Mouse (Mus musculus) forebrain, embryonic 13.5 days (tissue): ENCODE measurements at regions not wholly inside any gene's neighbourhood (a gene's known extent, or its start where the extent isn't known, plus 50 kb on each side); places are given as distances from the start of the nearest gene placed in this dataset.
"Not testable (repeated sequence)": the region's sequence is repeated elsewhere in the genome, so short reads cannot be mapped to it uniquely, and the experiment has no call there.

Source experiments
- ATAC-seq: fragments of 200-750 bp; cut with Nextera tagmentation; 2 replicates; pipeline ENCODE4 v1.8.0; 2017
- H3K27ac ChIP-seq: fragments of 300-500 bp; sonication (generic); 2 replicates; pipeline ENCODE4 v1.5.1; 2015; ENCODE audit warnings: inconsistent platforms, mild to moderate bottlenecking, moderate library complexity
- H3K27me3 ChIP-seq: fragments of 300-500 bp; sonication (generic); 2 replicates; pipeline ENCODE4 v1.6.1; 2015; ENCODE audit warnings: mild to moderate bottlenecking, inconsistent platforms
- H3K36me3 ChIP-seq: fragments of 300-500 bp; sonication (generic); 2 replicates; pipeline ENCODE4 v1.6.1; 2015; ENCODE audit warnings: mild to moderate bottlenecking, inconsistent platforms; ENCODE audit not compliant: poor library complexity, severe bottlenecking
- H3K4me1 ChIP-seq: fragments of 300-500 bp; sonication (generic); 2 replicates; pipeline ENCODE4 v1.6.1; 2015; ENCODE audit warnings: inconsistent platforms
- H3K4me2 ChIP-seq: fragments of 300-500 bp; sonication (generic); 2 replicates; pipeline ENCODE4 v1.6.1; 2015; ENCODE audit warnings: inconsistent platforms, mild to moderate bottlenecking, moderate library complexity
- H3K4me3 ChIP-seq: fragments of 300-500 bp; sonication (generic); 2 replicates; pipeline ENCODE4 v1.5.1; 2015; ENCODE audit warnings: mild to moderate bottlenecking, inconsistent platforms
- H3K9ac ChIP-seq: fragments of 300-500 bp; sonication (generic); 2 replicates; pipeline ENCODE4 v1.6.1; 2015; ENCODE audit warnings: mild to moderate bottlenecking, inconsistent platforms
- H3K9me3 ChIP-seq: fragments of 300-500 bp; sonication (generic); replicated peaks from 2 replicates; pipeline ENCODE4 v1.6.1; 2016; ENCODE audit warnings: inconsistent platforms
- WGBS: fragments of 180-500 bp; shearing (Covaris S2); methylation state at CpG from one replicate; pipeline ENCODE4 v1.1.7; 2015; 5-methylcytosine and 5-hydroxymethylcytosine counted together

DNA sequence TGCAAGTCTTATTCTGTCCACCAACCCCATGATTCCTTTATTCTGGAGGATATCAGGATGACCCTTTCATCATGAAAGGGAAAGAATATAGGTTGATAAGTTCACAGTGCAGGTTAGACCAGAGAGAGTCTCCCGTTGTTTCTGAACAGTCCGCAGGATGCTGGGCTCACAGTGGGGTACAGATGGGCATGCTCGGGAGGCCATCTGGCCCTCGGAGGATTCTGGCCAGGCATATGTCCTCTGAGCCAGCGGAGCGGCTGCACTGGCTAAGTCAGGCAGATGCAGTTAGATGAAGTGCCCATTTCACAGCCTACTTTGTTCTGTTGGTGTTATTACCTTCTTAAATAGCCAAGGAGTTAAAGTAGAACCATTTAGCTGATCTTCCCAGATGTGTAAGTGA is 135.3 kb upstream of the Tas2r119 start:
- no peak overlapping the region for H3K4me3 ChIP-seq
- no peaks in the 10 kb centered on the region for H3K27me3 ChIP-seq
- no peaks in the 10 kb centered on the region for H3K4me1 ChIP-seq
- H3K4me2 ChIP-seq = no peak overlapping the region
- H3K9ac ChIP-seq = no peak overlapping the region
- ATAC-seq = no peak
- H3K36me3 ChIP-seq = no peaks in the 10 kb centered on the region
- WGBS = 78% methylated on average over 6 of the region's 6 CpGs
- no peak overlapping the region for H3K27ac ChIP-seq
- no peaks in the 10 kb centered on the region for H3K9me3 ChIP-seq

DNA sequence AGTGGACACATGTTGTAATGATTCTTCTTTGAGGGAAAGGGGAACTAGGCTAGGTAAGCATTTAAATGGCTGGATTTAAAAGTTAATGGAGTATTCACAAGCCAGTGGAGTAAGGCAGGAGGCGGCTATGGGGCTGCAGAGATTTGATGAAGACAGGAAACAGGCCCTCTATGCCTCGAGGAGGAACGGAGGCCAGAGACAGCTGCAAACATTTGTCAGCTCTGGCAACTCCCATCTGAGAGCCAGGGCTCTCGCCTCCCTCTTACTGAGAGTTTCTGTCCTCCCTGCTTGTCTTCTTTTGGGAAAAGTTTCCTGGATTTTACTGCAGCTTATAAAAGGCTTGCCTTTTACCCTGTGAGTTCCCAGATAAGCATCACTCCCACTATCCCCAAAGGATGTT is 134.9 kb upstream of the Tas2r119 start:
- Histone ChIP-seq H3K27me3 (no peaks in the 10 kb centered on the region), H3K27ac (no peak overlapping the region), H3K9ac (no peak overlapping the region), H3K4me2 (no peak overlapping the region), H3K4me3 (no peak overlapping the region), H3K4me1 (no peaks in the 10 kb centered on the region), H3K9me3 (no peaks in the 10 kb centered on the region), H3K36me3 (no peaks in the 10 kb centered on the region)
- 76% methylated on average over 4 of the region's 4 CpGs for WGBS
- ATAC-seq = no peak

DNA sequence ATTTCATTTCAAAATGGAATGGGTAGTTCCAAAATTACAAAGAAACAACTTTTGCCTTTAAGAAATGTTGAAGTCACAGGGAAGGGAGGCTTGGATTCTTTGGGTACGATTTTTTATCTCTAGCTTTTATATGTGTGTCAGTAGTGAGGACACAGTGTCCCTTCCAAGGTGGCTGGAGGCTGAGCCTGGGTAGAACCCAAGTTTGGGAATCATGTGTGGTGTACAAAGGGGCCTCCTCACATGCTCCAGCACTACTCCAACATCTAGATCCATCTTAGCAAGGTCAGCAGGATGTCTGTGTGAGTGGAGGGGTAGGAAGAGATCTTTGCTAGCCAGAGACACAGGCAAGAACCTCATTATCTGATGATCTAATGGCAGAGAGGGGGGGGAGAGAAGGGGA is 134.5 kb upstream of the Tas2r119 start:
- ATAC-seq = no peak
- Histone ChIP-seq H3K9me3 (no peaks in the 10 kb centered on the region), H3K36me3 (no peaks in the 10 kb centered on the region), H3K27me3 (no peaks in the 10 kb centered on the region), H3K9ac (no peak overlapping the region), H3K27ac (no peak overlapping the region), H3K4me1 (no peaks in the 10 kb centered on the region), H3K4me3 (no peak overlapping the region), H3K4me2 (no peak overlapping the region)
- WGBS = 79% methylated on average over 1 of the region's 1 CpGs

DNA sequence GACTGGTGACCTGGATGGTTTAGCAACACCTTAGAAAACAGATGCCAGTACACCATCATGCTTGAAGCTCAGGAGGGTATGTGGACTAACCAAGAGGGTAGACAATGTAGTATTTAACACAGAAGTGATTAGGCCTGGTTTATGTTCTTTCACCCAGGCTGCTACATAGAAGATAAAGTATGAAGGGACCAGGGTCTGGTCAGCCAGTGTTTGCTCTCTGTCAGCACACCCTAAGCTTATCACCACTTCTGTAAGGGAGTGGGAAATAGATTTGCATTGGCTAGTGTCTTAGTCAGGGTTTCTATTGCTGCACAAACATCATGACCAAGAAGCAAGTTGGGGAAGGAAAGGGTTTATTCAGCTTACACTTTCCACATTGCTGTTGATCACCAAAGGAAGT is 133.9 kb upstream of the Tas2r119 start:
- no peak for ATAC-seq
- no peaks in the 10 kb centered on the region for H3K36me3 ChIP-seq
- H3K9me3 ChIP-seq = no peaks in the 10 kb centered on the region
- H3K4me1 ChIP-seq = no peaks in the 10 kb centered on the region
- H3K4me3 ChIP-seq = no peak overlapping the region
- no peaks in the 10 kb centered on the region for H3K27me3 ChIP-seq
- H3K4me2 ChIP-seq = no peak overlapping the region
- no peak overlapping the region for H3K27ac ChIP-seq
- H3K9ac ChIP-seq = no peak overlapping the region

DNA sequence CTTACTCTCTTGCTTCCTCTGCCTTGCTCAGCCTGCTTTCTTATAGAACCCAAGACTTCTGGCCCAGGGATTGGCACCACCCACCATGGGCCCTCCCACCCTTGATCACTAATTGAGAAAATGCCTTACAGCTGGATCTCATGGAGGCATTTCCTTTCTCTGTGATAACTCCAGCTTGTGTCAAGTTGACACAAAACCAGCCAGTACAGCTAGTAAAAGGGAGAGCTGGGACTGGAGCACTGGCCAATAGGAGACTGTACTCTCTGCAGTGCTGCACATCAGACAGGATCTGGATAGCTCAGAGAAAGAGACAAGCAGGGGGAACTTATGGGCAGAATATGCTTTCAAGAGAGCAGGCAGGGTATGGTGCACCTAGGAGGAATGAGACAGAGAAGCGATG is 133.4 kb upstream of the Tas2r119 start:
- 97% methylated on average over 1 of the region's 1 CpGs for WGBS
- not testable (repeated sequence) for H3K4me1 ChIP-seq, H3K36me3 ChIP-seq, H3K9me3 ChIP-seq, H3K9ac ChIP-seq, ATAC-seq, H3K27me3 ChIP-seq, H3K4me3 ChIP-seq, H3K27ac ChIP-seq, H3K4me2 ChIP-seq

DNA sequence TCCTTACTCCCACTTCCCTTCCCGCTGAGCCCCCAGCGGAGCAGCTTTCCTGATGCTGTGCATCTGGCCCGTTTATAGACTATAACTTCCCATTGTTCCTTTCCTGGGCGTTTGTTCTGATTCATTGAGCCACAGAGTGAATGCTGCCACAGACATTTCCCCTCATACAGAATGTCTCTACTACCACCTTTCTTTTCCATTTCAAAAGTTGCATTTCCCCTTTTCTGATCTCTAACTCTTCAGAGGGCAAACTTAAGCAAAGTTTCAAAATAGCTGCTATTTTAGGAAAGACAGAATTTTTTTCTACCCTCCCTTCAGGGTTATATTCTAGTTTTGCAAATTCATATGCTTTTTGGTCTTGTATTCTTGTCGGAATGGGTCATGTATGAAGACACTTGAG is 128.3 kb upstream of the Tas2r119 start:
- WGBS = 22% methylated on average over 5 of the region's 5 CpGs
- no peak overlapping the region for H3K27ac ChIP-seq
- no peaks in the 10 kb centered on the region for H3K27me3 ChIP-seq
- no peak for ATAC-seq
- no peak overlapping the region for H3K9ac ChIP-seq
- peaks cover 5% of the 10 kb centered on the region for H3K4me1 ChIP-seq
- H3K9me3 ChIP-seq = no peaks in the 10 kb centered on the region
- H3K4me2 ChIP-seq = no peak overlapping the region
- H3K36me3 ChIP-seq = no peaks in the 10 kb centered on the region
- H3K4me3 ChIP-seq = no peak overlapping the region

DNA sequence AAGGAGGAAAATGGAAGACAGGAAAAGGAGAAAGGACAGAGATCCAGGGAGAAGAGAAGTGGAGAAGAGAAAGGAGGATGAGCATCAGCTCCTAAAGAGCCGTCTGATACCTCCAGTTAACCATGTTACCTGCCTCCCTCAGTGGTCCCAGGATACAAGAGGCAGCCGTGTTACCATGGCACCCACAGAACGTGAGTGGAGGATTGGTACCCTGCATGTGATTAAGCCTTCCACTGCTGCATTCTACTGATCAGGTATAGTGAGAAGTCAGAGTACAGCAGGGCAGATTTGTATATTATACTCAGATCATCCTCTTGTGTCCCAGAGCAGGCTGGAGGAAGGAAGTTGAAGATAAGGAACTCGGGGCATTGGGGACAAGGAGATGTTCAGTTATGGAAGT is 115.5 kb upstream of the Tas2r119 start:
- no peak overlapping the region for H3K4me3 ChIP-seq
- no peak overlapping the region for H3K4me2 ChIP-seq
- H3K27me3 ChIP-seq = no peaks in the 10 kb centered on the region
- no peak overlapping the region for H3K9ac ChIP-seq
- 69% methylated on average over 4 of the region's 4 CpGs for WGBS
- peak; percentile 62; the same call in 1 of the 2 replicates for ATAC-seq
- H3K36me3 ChIP-seq = no peaks in the 10 kb centered on the region
- no peak overlapping the region for H3K27ac ChIP-seq
- H3K9me3 ChIP-seq = no peaks in the 10 kb centered on the region
- peaks cover 12% of the 10 kb centered on the region; the same call in 1 of the 2 replicates for H3K4me1 ChIP-seq

DNA sequence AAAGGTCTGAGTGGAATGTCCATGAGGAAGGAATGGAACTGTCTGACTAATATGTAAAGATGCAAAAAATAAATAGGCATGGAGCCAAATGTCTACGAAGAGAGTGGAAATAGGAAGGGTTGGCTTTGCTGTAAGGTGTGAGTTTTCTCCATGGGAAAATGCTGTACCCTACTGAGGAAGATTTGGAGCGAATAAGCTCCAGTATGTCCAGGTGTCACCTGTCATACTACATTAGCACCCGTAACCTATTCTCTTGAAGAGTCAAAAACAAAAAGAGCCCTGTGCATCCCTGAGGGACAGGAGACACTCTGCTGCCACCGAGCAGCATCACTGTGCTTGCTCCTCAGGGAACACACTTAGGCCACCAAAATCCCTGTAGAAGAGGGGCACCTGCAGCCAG is 95.0 kb upstream of the Tas2r119 start:
- H3K36me3 ChIP-seq = no peaks in the 10 kb centered on the region
- no peaks in the 10 kb centered on the region for H3K9me3 ChIP-seq
- no peak overlapping the region for H3K27ac ChIP-seq
- ATAC-seq = no peak
- H3K4me3 ChIP-seq = no peak overlapping the region
- H3K9ac ChIP-seq = no peak overlapping the region
- no peaks in the 10 kb centered on the region for H3K27me3 ChIP-seq
- H3K4me2 ChIP-seq = no peak overlapping the region
- H3K4me1 ChIP-seq = no peaks in the 10 kb centered on the region
- WGBS = 90% methylated on average over 4 of the region's 4 CpGs

DNA sequence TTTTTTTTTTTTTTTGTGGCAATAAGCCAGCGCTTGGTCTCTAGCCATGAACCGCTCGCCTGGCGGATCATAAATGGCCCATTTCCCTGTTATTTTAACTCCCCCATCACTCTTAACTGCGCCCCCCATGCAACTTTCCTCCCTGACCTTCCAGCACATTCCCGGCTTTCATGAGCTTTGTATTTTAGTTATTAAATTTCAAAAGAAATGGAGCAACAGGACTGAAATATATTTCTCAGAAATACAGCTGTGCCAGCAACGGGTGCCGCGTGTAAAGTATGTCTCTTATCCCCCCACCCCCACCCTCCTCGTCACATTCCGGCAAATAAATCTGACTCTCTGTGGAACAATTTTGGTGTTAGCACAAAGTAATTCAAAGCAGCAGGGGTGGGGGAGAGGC is 83.2 kb upstream of the Tas2r119 start:
- Histone ChIP-seq H3K9me3 (no peaks in the 10 kb centered on the region), H3K27ac (no peak overlapping the region), H3K4me1 (no peaks in the 10 kb centered on the region), H3K9ac (no peak overlapping the region), H3K36me3 (no peaks in the 10 kb centered on the region), H3K4me2 (no peak overlapping the region), H3K27me3 (no peaks in the 10 kb centered on the region), H3K4me3 (no peak overlapping the region)
- 67% methylated on average over 11 of the region's 11 CpGs for WGBS
- no peak for ATAC-seq

DNA sequence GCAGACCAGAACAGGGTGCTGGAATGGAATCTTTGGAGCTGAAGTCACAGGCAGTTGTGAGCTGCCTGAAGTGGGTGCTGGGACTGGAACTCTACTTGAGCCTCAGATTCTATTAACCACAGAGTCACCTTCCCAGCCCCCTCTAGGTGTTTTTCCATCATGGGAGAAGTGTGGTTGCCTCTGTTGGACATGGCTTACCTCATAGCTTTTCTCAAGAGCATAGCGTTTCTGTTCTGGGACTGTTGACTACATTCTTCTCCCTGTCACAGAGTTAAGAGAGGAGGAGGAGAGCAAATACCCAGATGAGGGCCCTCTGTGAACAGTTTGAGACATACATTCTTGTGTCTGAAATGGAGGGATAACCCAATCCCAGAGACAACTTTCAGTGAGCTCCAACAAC is 81.5 kb upstream of the Tas2r119 start:
- H3K27me3 ChIP-seq = no peaks in the 10 kb centered on the region
- ATAC-seq = no peak
- no peaks in the 10 kb centered on the region for H3K4me1 ChIP-seq
- H3K9ac ChIP-seq = no peak overlapping the region
- no peak overlapping the region for H3K27ac ChIP-seq
- no peaks in the 10 kb centered on the region for H3K36me3 ChIP-seq
- no peak overlapping the region for H3K4me2 ChIP-seq
- H3K9me3 ChIP-seq = no peaks in the 10 kb centered on the region
- H3K4me3 ChIP-seq = no peak overlapping the region
- WGBS = 86% methylated on average over 1 of the region's 1 CpGs

DNA sequence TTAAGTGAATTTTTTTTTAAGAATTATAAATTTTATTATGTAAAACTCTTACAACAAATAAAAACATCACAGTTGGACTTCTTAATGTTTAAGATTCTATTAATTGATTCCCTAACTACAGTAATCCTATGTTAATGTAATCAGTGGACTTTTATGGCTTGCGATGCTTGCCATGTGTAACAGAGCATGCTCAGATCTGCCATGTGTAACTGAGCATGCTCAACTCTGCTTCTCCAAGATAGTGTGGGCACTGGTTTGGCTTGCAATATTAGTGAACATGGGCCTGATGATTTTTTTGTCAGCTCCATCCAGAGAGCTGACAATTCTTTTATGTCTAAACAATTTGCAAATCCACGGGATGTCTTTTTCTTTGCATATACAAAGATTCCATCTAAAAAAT is 66.4 kb upstream of the Tas2r119 start:
- Histone ChIP-seq H3K9me3 (no peaks in the 10 kb centered on the region), H3K4me2 (no peak overlapping the region), H3K36me3 (no peaks in the 10 kb centered on the region), H3K27me3 (no peaks in the 10 kb centered on the region), H3K4me3 (no peak overlapping the region), H3K4me1 (no peaks in the 10 kb centered on the region), H3K9ac (no peak overlapping the region), H3K27ac (no peak overlapping the region)
- WGBS = 92% methylated on average over 2 of the region's 2 CpGs
- no peak for ATAC-seq
